Mouse (Mus musculus) cerebellum, postnatal 14 days (tissue): ENCODE measurements around the gene Tcstv3.
"Not testable (repeated sequence)": the region's sequence is repeated elsewhere in the genome, so short reads cannot be mapped to it uniquely, and the experiment has no call there.

ENCODE experiments used
- DNase-seq, 2 experiments: peaks; one replicate each; pipeline ENCODE4 v3.0.0; 2021; ENCODE audit warnings: mixed read lengths in 2 of 2

The Tcstv3 gene

DNA sequence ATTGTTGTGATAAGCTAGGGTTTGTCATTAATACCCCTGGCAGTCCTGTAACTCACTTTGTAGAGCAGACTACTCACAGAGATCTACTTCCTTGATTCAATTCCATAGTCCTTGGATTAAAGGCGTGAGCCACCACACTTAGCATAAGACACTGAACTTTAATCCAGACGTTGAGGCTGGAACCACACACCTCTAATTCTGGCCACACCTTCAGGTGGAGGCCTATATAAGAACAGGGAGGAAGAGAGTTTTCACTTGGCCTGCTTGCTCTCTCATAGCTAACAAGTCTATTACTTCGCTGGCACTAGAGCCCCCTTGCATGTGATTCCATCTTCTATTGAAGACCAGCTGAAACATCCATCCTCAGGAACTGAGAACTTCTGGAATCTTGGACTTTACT is at the start of gene Tcstv3:
TSS of gene Tcstv3 (plus strand) at position 301 of the 400 bp plus-strand sequence.
- DNase-seq, result not testable (repeated sequence)

DNA sequence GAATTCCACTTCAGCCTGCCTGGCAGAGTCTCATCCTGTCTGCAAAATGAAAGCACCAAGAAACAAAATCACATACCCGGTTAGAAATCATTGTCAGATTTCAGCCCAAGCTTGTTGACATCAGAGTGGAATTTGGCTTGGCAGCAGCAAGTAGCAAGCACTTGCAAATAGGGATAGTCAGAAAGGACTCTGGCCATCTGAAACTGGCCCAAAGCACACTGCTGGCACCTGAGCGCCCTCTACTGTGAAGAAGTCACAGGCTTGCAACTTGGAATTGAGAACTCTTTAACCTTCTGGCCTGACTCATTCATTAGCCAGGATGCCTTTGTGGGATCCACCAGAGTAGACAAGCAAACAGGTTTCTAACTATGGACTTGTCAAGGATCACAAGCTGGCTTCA is 38.8 kb upstream of the Tcstv3 start:
- DNase-seq, result not testable (repeated sequence)

DNA sequence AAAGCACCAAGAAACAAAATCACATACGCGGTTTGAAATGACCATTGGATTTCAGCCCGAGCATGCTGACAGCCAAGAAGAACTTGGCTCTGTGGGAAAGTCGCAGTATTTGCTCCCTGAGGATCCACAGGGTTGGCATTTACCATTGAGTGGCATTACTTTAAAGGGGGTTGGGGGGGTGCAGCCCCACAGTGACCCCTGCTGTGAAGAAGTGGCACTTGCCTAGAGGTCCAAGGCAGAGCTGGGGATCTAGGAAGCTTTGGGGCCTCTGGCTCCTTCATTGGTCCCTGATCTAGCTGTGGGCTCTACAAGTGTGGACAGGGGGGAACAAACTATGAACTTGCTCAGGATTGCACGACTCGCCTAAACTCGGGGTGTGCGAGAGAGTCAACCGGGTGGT is 37.9 kb upstream of the Tcstv3 start:
- no peak for DNase-seq

DNA sequence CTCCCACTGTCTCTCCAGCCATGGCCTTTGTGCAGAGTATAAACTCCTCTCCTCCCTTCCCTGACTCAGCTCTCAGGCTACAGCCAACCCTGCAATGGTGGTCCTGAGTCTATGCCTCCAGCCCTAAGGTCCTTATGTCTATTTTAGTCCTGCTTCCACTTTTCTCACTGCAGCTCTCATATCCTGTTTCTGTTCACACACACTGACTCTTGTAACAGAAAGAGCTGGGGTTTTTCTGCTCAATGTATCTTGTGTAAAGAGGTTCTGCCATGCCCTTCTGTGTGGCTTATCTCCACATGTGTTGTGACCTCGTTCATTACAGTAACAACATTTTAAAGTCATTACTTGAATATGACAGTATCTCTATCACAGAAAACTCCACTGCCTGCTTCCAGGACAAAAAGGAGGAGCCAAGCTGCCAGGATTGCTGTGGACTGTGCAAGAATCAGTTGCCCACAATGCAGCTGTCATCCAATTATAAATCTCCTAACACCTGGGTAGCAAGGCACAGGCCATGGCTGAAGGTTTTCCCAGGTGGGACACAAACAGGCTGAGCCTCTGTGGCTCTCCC is 17.3 kb upstream of the Tcstv3 start:
- DNase-seq, result no peak

DNA sequence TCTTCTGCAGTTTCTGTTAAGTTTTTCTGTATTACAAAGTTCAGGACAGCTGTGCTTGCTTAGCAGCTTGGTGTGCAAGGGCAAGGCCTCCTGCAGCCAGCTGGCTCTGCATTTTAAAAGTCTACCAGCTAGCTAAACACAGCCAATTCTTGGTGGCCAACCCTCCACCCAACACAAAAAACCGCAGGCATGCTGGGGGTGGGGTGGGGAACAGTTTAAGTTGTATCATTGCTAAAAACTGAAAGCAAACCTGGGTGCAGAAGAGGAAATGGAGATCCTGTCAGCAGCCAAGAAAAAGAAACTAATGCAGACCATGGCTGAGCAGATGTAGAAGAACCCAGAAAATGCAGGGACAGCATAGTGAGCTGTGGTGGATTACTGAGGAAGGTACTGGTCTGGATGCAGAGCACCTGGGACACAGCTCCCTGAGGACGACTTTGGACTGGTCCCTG is 16.7 kb upstream of the Tcstv3 start, which contains the start of gene BC147527:
TSS of gene BC147527 (plus strand) at position 402 of the 452 bp plus-strand sequence.
- DNase-seq, result no peak

DNA sequence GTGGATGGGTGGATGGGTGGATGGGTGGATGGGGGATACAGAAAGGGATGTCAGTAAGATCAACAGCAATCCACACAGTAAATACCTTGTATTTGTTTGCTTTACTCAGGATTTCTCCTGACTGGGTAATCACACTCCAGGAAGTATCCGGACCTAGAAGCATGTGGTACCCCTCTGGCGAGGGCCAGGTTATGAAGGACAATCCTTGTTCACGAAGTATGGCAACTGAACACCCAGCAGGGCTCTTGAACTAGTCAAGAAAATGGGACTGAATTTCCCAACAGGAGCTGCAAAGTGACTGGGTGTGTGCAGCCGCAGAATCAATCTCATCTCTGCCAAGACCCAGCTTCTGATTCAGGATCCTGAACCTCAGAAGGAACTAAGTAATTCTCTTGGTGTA is 15.8 kb upstream of the Tcstv3 start:
- DNase-seq, result no peak

DNA sequence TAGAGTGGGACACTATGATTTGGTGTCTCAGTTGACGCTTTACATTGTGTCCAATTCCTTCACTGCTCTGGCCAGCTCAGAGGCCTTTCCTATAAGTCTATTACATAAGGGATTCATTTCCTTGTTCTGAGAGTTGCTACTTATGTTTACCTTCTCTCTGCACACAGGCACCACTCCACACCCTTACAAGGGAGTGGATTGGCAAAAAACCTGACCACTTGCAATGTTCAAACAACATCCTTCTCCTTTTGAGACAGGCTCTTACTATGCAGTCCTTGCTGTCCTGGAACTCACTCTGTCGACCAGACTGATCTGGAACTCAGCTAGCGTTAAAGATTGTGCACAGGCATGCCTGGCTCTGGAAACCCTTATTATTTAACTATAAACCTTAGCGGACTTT is 5.9 kb upstream of the Tcstv3 start:
- DNase-seq, result no peak

DNA sequence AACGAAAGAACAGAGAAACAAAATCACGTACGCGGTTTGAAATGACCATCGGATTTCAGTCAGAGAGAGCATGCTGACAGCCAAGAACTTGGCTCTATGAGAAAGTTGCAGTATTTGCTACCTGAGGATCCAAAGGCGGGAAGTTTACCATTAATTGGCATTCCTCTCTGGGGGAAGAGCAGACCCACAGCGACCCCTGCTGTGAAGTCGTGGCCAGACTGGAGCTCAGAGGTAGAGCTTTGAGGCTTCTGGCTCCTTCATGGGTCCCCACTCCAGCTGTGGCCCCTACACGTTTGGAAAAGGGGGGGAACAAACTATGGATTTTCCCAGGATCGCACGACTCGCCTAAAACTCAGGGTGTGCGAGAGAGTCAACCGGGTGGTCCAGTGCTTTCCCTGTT is 3.1 kb upstream of the Tcstv3 start:
- DNase-seq, result no peak

DNA sequence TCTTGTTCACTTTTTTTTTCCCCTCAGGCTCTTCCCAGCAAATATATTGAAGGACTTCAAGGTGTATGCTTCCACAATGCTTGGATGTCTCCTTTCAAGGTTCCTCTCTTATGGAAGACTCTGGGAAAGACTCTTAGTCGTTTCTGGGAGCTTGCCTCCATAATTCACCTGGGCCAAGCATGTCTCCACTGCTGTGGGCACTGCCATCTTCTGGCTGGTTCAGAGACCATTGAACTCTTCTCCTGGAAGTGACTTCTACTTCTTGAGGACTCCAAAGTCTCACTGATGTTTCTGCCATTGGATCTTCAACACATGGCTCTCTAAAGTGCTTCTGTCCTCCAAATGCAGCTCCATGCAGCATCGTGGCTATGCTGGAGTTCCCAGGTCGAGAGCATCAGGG is 3.5 kb downstream of the Tcstv3 start:
- no peak for DNase-seq

DNA sequence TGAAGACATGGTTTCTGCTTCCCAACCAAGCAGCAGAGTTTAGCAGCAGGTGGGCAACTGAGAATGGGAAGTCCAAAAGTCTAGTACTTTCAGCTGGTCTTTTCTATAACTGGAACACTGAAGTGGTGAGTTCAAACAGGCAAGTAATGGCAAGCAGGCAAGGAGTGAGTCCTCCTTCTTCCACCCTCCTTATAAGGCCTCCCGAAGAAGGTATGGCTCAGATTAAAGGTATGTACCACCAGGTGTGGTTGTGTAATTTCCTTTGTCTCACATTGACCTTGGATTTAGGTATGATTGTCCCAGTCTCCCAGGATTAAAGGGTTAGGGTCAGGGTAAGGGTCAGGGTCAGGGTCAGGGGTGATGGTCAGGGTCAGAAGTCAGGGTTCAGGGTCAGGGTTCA is 4.0 kb downstream of the Tcstv3 start:
- no peak for DNase-seq
